Mouse (Mus musculus) thymus, postnatal 25 days (tissue): ENCODE measurements at regions not wholly inside any gene's neighbourhood (a gene's known extent, or its start where the extent isn't known, plus 50 kb on each side); places are given as distances from the start of the nearest gene placed in this dataset.

ENCODE experiments used
- DNase-seq: peaks from one replicate; pipeline ENCODE4 v3.0.0; 2022

DNA sequence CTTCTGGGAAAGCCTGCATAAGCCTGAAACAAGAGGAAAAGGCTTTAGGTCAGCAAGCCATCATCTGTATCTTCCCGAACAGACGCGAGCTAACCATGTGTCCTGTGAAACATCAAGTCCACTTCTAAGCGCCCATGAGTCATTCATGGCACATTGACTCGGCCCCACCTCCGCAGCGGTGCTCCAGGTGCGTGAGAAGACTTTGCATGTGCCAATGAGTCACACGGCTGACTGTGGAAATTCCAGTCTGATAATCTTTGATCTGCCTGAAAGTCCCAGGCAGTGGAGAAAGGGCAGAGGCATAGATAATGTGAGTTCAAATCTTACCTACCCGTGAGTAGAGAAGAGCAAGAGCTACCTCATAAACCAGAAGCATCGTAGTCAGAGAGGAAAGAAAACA, 137.8 kb downstream of the Pfkfb3 start:
- no peak for DNase-seq

GRCm38 (mm10) chr2:11412521-11412920, 141.4 kb downstream of the Pfkfb3 start:
- no peak for DNase-seq

DNA sequence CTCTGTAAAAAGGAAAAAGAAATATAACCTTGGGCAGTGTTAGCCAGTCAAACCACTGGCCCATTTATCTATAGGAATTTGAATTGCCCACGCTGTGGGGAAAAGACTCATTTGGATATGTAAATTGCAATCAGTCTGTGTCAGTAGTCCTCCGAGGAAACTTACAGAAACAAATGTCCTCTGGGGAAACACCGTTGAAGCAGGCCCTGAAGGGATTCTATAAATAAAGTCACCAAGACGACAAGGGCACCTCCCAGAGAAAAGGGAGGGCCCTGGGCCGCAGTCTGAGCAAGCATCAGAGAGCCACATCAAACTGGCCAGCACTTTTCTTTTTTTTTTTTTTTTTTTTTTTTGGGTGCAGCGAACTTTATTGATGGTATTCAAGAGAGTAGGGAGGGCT, 145.4 kb downstream of the Pfkfb3 start:
- no peak for DNase-seq

DNA sequence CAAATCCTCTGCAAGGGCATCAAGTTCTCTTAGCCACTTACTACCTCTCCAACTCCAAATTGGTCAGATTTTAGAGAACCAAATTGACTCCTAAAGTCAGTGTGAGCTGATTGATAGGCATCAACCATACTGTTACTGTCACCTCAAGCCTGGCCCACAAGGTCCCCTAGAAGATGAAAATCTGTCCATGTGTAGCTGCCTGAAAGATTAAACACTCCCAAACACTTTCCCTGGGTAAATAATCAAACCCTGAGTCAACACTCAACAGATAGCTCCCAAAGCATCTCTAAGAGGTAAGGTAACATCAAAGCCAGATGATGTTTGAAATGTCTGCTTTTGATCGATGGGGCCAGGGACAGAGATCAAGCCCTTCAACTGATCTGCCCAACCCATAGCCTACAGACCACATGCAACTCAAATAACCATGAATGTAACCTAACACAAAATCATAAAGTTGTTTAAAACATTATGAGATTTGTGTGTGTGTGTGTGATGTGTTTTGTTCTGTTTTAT, 147.7 kb downstream of the Pfkfb3 start:
- no peak for DNase-seq

GRCm38 (mm10) chr2:11402218-11402848, 151.5 kb downstream of the Pfkfb3 start:
- no peak for DNase-seq

DNA sequence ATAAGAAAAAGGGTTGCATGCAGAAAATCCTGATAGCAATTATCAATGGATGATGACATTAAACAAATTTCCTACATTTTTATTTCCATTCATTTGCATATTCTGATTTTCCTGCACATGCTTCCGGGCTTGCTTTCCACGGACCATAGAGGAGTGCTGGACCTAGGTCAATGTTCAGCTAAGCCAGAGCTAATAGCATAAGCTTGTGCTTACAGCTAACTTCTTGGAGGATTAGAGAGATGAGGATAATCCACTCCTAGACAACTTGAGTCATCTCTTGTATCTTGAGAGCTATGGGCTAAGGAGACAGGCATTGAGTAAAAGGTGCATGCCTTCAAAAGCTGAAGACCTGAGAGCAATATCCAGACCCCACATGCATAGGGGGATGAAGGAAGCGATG, 154.5 kb downstream of the Pfkfb3 start:
- no peak for DNase-seq

DNA sequence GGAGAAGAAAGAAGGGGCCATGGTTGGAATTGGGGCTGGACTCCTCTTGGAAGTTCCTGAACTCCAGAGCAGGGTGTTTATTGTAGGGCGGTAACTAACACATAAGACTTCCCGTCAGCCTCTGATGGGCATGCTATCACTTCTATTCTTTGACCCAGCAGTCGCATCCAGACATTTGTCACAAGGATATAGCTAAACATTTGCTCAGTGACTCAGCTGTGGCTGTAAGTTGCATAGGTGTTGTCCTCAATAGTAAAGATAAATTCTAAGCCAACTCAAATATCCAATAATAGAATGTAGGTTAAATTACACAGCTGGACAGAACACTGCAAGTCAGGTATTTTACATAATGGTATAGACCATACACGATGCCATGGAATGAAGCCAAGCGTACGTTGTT, 154.9 kb downstream of the Pfkfb3 start:
- DNase-seq: no peak

DNA sequence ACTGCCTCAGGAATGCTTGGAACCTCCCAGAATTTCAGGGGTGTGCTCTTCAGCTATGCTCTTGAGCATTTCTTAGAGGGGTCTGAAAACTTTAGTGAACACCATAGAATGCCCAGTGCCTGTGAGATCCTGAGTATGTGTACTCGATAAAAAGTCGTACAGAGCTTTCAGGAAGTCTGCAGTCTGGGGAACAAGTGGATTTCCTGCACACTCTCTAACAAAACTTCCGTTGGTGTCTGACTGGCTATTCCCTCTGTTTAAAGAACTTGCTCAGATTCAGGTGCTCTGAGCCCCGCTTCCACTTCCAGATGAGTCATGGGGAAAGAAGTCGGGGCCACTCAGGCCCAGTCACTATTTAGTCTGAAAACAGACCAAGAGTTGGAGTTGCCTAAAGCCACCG, 155.5 kb downstream of the Pfkfb3 start:
- DNase-seq: no peak

DNA sequence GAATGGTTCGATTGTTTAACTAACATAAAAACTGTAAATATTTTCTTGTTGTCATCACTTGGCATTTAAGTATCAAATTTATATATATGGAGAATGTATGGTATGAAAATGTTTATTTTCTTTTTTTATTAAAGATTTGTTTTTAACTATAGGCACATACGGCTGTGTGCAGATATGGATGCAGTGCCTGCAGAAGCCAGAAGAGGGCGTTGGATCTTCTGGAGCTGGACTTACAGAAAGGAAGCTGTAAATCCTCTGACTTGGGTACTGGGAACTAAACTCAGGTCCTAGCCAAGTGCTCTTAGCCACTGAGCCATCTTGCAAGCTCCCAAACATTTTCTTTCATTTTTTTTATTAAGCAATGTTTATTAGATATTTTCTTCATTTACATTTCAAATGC, 157.0 kb downstream of the Pfkfb3 start:
- DNase-seq: peak; percentile 18

DNA sequence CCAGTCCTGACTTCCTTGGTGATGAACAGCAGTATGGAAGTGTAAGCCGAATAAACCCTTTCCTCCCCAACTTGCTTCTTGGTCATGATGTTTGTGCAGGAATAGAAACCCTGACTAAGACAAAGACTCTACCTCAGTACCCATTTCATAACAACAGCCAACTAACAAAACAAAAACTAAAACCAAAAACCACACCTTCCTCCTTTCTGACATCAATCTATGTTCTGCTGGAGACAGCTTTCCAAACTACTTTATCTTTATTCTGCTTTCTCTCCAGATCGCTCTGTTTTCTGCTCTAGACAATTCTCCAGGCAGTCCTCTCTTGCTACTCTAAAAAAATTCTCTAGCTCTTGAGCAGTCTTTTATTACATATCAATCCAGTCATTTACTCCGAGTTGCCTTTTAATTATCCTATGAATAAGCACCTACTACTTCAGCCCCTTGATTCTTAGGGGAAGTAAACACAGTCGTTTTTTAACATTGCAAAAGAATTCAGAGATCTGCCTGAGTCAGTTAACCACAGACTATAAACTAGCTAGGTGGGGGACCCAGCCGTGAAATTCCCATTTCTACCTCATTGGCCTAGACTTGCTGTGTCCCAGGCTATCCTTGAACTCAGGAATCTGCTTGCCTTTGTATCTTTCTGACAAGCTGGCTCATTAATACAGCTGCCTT, 159.1 kb downstream of the Pfkfb3 start:
- DNase-seq: no peak

- DNase-seq: no peak
These were observed 162.2 kb downstream of the Pfkfb3 start for GRCm38 (mm10) chr2:11391725-11392124.

- DNase-seq: no peak
These were observed 163.1 kb downstream of the Pfkfb3 start for GRCm38 (mm10) chr2:11390667-11391334.

DNA sequence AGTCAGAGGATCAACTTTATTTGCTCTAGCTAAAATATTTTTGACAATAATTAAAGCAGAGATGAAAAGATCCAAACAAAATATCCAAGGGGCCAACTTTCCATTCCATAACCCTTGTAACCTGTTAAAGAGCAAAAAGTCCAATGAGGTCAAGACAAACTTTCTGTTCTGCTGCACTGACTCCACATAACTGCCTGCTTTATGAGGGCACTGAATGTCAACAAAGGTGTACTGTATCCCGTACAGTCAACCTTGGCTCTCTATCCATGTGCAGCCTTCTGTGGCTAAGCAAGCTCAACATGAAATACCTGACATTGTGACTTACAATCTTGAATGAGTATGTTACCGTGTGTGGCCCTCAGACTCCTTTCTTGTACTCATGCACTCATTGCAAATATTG, 166.3 kb downstream of the Pfkfb3 start:
- DNase-seq: no peak

DNA sequence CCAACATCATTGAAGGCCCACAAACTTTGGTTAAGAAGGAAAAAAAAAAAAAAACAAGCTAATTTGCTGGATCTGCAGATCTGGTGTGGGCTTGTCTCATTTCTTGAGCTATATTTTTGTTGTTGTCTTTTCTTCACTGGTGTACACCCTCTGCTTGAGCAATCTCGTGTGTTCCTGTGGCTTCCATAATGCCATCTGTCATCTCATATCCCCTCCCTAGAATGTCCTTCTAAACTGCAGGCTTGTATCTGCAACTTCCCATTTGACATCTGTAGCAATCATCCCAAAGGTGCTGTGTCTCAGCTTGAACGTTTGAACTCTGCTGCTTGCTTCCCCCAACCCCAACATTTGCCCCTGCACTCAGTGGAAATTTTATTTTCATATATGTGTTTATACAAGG, 170.1 kb downstream of the Pfkfb3 start:
- no peak for DNase-seq

- peak; percentile 7 for DNase-seq
These were observed 176.7 kb downstream of the Pfkfb3 start for GRCm38 (mm10) chr2:11377213-11377612.

DNA sequence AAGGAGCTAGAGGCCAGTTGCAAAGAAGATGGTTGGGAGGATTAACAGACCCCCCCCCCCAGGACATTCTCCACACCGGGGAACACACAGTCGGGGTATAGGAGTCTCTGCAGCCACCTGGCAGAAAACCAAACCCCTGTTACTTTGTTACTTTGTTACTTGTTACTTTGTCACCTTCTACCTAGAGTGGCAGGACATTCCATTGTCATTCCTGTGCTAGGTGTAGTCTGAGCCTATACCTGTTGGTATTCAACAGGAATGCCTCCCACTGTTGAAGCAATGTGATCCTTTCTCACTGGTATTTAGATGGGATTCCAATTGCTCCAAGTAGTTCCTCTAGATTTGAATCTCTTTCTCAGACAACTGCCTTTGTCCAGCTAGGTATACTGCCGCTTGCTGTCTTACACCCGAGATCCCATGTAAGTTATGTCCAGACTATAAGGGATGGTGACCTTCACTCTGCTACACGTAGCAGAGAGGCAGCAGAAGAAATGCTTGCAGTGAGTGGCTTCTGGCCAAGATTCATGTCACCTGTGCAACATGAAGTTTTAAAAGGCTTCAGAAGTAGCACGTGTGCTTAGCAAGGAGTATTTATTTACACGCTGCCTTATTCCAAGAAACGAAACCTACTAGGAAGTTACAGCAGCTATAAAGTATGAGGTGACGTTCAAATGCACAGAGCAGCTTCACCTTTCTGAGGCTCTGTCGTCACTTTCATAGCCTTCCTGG, 178.0 kb downstream of the Pfkfb3 start:
- no peak for DNase-seq

DNA sequence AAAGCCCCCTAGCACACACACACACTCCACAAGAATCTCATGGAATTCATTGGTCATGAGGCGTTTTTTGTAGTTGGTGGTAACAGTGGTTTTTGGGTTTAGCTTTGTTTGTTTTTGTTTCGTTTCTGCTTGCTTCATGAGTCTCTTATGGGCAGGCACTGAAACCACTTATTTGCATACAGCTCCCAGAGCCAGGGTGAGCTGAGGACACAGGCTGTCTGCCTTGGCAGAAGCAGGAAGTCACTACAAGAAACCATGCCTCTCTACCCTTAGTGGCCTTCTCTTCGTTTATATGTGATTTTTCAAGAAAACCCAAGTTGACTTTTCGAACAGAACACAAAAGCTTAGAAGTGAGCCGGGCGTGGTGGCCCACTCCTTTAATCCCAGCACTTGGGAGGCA, 178.8 kb downstream of the Pfkfb3 start:
- peak; percentile 48 for DNase-seq

GRCm38 (mm10) chr2:11370273-11370672, 183.6 kb downstream of the Pfkfb3 start:
- DNase-seq: no peak

GRCm38 (mm10) chr2:11367319-11367718, 186.6 kb downstream of the Pfkfb3 start:
- DNase-seq: no peak

DNA sequence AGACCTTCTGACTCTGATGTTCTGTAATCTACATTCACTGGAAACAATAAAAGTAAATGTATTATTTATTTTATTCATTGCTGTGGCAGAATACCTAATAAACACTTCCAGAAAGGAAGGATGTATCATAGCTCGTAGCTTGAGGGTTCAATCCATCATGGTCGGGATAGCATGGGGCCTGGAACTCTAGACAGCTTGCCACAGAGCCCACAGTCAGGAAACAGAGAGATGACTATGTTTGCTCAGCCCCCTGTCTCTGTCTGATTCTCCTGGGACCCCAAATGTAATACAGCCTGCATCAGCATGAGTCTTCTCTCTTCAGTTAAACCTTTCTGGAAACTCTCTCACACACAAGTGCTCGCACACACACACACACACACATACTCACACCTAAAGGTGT, 188.1 kb downstream of the Pfkfb3 start:
- DNase-seq: no peak

DNA sequence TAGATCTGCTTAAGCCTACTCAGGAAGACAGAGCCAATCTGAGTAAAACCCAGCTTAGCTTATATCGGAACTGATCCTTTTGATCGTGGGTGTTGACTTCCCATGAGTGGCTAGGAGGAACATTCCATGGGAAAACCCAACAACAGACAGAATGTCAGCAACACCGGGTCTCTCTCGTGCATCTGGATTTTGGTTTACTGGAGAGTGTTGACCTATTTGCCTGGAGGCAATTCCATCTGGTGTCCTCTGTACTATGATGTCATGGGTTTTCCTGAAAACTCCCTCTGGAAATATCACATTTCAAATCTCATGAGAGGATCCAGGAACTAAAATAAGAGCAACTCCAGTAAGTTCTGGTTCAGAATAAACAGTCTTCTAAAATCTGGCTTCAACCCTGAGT, 188.5 kb downstream of the Pfkfb3 start:
- DNase-seq: no peak

- DNase-seq: no peak
These were observed 189.8 kb downstream of the Pfkfb3 start for GRCm38 (mm10) chr2:11364111-11364510.

DNA sequence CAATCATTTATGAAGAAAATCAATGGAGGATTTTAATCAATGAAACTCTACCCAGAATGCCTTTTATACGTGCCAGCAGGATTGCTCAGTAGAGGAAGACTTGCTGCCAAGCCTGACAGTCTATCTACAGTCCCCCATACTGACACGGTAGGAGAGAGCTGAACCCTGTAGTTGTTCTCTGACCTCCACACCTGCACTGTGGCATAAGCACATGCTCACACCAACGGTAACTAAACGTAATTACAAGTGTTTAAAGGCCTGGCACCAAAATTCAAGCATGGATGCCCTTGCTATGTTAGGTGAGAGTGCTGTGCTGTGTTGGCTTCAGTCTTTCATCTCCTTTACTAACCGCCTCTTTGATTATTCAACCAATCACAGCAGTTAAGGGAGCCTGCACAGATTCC, 190.8 kb downstream of the Pfkfb3 start:
- DNase-seq: no peak
